Mouse (Mus musculus) brain, embryonic 14.5 days (tissue): ENCODE measurements around the gene Dnase1l1. TPM values are rescaled to one million over a fixed set of nuclear protein-coding genes. Genes with fewer than 3 reads are reported as not detected.

Source experiments
- DNase-seq: peaks from one replicate; pipeline ENCODE4 v3.0.0-alpha.2; 2011; ENCODE audit warnings: low read depth
- CTCF ChIP-seq: fragments of 200-500 bp; IDR thresholded peaks from 2 replicates; pipeline ENCODE4 v1.5.1; 2012; ENCODE audit warnings: inconsistent platforms, mild to moderate bottlenecking, moderate library complexity, borderline replicate concordance; ENCODE audit not compliant: insufficient read depth, insufficient read length; ENCODE audit errors: extremely low read depth
- POLR2A ChIP-seq: fragments of 200-500 bp; IDR thresholded peaks from 2 replicates; pipeline ENCODE4 v1.6.1; 2012; ENCODE audit warnings: mild to moderate bottlenecking, inconsistent platforms, borderline replicate concordance; ENCODE audit not compliant: poor library complexity, insufficient read depth, insufficient read length, severe bottlenecking; ENCODE audit errors: extremely low read depth
- polyA plus RNA-seq: library from polyadenylated mRNA; depleted of rRNA; stranded (reverse); fragments of >200 nt; gene quantifications from 2 replicates; pipeline ENCODE4 v1.2.3, GENCODE M21; 2012

Dnase1l1 gene
- polyA plus RNA-seq, 1 experiment = 3.0 TPM

- DNase-seq = no peak
- TF ChIP-seq POLR2A (no peak), CTCF (no peak)
Observed at GRCm38 (mm10) chrX:74283092-74283437, 928 bp upstream of the Dnase1l1 start.

GRCm38 (mm10) chrX:74282395-74283091 is 406 bp upstream of the Dnase1l1 start:
- TF ChIP-seq POLR2A (peak; percentile 63; the same call in 1 of the 2 replicates), CTCF (no peak)
- DNase-seq = peak; percentile 96

- TF ChIP-seq POLR2A (no peak), CTCF (no peak)
- DNase-seq = no peak
Observed at GRCm38 (mm10) chrX:74281041-74281731, 951 bp downstream of the Dnase1l1 start.

GRCm38 (mm10) chrX:74277916-74278315 is 4.2 kb downstream of the Dnase1l1 start:
- no peak for DNase-seq
- TF ChIP-seq CTCF (no peak), POLR2A (no peak)

- no peak for DNase-seq
Observed at GRCm38 (mm10) chrX:74273422-74274322, 8.5 kb downstream of the Dnase1l1 start.

GRCm38 (mm10) chrX:74270902-74271551 is 11.1 kb downstream of the Dnase1l1 start:
- TF ChIP-seq POLR2A = no peak
- TF ChIP-seq CTCF = no peak
- DNase-seq = peak; percentile 39

More at GRCm38 (mm10) chrX:74273422-74274322, 8.5 kb downstream of the Dnase1l1 start:
- no peak for TF ChIP-seq CTCF
- no peak for TF ChIP-seq POLR2A

GRCm38 (mm10) chrX:74270062-74270901 is 11.9 kb downstream of the Dnase1l1 start, which contains the start of gene Rpl10:
Gene Rpl10, plus strand, starts transcription at chrX:74270812.
- peak; percentile 99 for DNase-seq
- TF ChIP-seq POLR2A (peak; percentile 82; the same call in 1 of the 2 replicates), CTCF (no peak)

- TF ChIP-seq POLR2A (no peak), CTCF (no peak)
- DNase-seq = no peak
Observed at GRCm38 (mm10) chrX:74269736-74270061, 12.4 kb downstream of the Dnase1l1 start.

GRCm38 (mm10) chrX:74257746-74258145 is 24.4 kb downstream of the Dnase1l1 start:
- no peak for TF ChIP-seq POLR2A
- no peak for TF ChIP-seq CTCF
- DNase-seq = no peak
